Mouse (Mus musculus) frontal cortex, adult (tissue): ENCODE measurements around the gene Afmid.
A peak's percentile ranks its signal among the peaks of the same experiment; 100 is the strongest.

Experiments
- ATAC-seq: cut with Nextera tagmentation; 2 replicates; pipeline ENCODE4 v1.9.2; 2017; ENCODE audit warnings: mild to moderate bottlenecking, moderate library complexity, mixed read lengths; ENCODE audit not compliant: low TSS enrichment

Afmid gene

DNA sequence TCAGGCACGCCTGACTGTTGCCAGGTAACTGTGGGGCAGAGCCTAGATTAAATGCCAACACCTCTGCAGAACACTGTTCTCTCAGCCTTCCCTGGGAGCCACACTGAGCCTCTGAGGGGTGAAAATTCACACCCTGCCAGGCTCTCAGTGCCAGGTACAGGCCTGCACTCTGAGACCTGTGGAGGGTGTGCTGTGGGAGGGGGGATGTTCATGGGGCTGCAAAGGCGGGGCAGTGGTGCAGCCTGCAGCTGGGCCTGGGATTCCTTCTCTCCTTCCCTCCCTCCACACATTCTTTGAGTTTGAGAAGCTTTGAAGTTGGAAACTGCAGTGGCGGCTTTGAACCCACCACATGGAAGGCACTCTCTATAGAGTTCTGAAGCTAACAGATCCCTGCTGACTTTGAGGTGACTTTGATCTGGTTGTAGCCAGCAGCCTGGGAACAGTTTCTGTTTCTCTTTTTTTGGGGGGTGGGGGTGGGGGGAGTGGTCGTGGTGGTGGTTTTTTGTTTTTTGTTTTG, 31.6 kb upstream of the Afmid start:
- ATAC-seq: no peak

DNA sequence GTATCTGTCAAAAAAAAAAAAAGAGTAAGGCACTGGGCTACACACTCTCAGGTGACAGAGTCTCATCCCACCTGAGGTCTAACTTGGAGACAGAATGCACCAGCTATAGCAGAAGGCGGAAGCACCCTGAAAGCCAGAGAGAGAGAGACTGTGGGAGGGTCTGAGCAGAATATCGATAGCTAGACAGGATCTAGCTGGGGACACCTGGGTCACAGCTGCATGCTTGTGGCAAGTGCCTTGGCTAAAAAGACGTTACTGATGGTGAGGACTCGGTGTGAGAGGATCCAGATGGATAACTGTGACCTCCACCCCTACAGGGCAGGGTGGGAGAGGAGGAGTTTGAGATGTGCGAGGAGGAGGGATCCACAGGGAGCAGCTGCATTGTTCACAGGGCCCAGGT, 28.8 kb upstream of the Afmid start:
- ATAC-seq: no peak

GRCm38 (mm10) chr11:117797511-117798159, 28.1 kb upstream of the Afmid start, which contains the start of gene 6030468B19Rik:
Gene 6030468B19Rik, plus strand, starts transcription at chr11:117797660.
- ATAC-seq: no peak

DNA sequence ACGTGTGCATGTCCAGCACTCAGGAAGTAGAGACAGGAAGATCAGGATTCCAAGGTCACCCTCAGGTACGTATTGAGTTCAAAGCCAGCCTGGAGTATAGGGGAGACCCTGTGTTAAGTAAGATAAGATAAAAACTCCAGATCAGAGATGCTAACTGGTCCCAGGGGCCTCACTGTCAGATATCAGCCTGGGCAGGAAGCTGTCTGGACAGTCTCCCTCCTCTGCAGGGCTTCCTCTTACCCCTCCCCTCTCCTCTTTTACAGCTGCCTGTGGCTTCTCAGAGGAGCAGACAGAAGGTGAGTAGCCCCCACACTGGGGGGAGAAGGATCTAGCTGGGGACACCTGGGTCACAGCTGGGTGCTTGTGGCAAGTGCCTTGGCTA, 27.6 kb upstream of the Afmid start:
- ATAC-seq: no peak

DNA sequence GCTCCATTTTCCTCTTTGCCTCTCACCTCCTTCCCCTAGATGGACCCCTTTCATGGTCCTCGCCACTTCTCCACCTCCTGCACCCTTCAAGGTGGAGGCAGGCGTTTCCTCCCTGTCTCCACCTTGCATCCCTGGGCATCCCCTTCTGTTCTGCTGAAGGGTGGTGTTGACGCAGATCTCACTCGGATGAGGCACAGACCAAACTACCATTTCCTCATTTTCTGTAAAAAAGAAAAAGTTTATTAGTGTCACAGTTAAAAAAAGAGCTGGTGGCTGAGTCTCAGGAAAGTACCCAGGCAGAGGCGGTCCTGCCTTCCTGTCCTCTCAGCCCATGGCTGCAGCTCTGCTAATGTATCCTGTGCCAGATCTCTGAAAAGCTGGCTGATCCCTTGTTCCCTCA, 26.6 kb upstream of the Afmid start:
- ATAC-seq: no peak

GRCm38 (mm10) chr11:117800038-117800437, 25.7 kb upstream of the Afmid start:
- no peak for ATAC-seq

- no peak for ATAC-seq
These were observed 24.1 kb upstream of the Afmid start for GRCm38 (mm10) chr11:117801650-117802049.

DNA sequence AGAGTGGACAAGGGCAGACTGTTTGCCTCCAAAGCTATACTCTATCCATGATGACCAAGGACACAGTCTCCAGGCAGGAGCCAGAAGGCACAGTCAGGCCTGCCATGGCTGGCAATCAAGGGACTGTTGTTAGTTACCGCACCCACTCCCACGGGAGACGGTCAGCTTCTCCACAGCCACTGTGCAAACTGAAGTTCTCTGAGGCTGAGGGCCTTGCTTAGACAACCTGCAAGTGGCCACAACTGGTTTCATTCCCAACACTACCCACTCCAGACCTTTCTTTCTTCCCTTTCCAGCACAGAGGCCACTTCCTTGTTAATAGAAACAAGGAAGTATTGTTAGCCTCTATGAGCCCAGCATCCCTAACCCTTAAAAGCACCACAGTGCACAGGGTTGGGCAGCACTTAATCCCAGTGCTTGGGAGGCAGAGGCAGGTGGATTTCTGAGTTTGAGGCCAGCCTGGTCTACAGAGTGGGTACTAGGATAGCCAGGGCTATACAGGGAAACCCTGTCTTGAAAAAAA, 22.5 kb upstream of the Afmid start:
- ATAC-seq: no peak

DNA sequence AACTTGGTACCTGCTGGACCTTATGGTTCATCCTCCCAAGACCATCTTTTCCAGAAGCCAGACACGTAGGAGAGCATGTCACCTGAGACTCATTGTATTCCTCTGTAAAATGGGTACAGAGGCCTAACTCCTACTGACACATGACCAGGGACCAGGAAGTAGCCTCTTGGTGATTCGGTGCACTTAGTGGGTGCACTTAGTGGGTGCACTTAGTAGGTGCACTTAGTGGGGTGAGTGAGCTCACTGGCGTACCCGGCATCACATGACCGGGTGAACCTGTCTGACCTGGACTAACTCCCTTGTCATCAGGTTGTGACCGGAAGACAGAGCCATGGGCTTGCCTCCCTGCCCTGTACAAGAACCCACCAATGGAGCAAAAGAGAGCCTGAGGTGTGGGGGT, 18.9 kb upstream of the Afmid start:
- no peak for ATAC-seq

DNA sequence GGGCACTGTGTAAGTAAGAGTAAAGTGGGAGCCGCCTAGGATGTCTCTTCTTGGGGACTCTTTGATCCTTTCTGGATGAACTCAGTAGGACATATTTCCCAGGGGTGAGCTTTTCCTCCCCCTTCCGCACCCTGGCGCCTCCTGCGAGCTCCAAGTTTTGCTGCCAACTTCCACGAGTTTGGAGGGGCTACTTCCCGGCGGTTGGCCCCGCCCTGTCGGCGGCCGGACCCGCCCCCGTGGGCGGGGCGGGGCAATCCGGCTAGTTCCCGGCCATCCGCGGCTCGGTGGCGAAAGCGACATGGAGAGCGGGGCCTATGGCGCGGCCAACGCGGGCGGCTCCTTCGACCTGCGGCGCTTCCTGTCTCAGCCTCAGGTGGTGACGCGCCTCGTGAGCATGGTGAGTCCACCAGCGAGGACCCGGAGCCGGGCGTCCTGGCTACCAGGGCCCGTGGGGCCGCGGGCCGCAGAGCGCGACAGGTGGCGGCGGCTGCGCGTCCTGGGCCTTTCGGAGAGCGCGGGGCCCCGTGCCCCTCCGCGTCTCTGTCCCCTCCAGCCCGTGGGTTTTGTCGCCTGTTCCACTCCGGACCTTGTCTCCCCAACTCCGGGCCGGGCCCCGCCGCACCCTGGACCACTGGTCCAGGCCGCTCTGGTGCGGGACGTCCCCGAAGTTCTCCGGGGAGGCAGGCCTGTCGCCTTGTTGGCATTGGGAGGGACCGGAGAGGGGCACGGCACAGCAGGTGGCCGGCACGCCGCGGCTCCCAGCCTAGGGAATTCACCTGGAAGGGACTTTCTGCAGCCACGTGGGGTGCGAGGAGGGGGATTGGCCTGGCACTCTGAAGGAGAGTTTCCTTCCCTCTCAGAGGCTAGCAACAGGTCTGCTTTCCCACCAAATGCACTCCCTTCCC, 16.1 kb upstream of the Afmid start, which contains the start of the genes Gm20708 and Syngr2:
TSS of gene Gm20708 (plus strand) at position 262 of the 905 bp plus-strand sequence.
TSS of gene Syngr2 (plus strand) at position 262 of the 905 bp plus-strand sequence.
- ATAC-seq: no peak

DNA sequence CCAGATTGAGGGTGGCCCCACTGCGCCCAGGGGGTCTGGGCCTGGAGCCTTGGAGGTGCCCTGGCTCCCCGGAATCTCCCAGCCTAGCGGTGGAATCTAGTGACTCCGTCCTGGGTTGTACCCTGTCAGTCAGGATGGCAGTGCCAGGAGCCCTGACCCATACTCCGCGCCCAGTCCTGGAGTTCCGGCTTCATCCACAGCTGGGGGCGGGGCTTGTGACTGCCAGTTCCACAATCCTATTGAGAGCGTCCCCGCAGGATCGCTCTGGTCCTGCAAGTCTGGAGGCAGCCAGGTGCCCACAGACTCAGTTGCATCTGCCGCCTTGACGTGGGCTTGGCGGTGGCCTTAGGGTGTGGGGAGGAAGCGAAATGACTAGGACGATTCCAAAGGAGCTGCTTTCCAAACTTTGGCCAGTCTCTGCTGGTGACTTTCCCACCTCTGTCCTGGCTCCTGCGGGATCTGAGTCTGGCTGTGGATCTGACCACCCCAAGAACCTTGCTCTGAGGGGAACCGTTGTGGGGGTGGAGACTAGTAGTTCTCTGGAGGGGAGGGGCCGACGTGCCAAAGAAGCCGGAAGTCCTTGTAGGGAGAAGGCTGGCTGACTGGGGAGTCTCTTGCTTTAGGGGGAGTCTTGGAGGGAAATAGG, 15.2 kb upstream of the Afmid start:
- peak; percentile 80; the same call in 1 of the 2 replicates for ATAC-seq

DNA sequence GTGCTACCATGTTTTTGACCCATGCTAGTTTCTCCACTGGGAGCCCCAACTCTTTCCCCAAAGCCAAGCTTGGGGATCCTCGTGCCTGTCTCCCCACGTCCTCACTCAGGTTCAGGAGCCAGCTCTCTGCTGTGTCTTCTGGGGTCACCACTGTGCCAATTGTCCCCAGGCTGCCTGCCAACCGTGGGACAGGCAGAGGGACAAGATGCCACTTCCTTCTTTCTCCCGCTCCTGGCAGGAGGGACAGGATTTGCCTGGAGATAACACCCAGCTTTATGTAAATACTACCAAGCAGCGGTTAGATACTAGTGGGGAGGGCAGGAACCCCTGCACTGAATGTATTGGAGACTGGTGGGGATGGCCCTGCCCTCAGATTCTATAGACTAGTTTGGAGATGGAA, 11.9 kb upstream of the Afmid start:
- ATAC-seq: no peak

DNA sequence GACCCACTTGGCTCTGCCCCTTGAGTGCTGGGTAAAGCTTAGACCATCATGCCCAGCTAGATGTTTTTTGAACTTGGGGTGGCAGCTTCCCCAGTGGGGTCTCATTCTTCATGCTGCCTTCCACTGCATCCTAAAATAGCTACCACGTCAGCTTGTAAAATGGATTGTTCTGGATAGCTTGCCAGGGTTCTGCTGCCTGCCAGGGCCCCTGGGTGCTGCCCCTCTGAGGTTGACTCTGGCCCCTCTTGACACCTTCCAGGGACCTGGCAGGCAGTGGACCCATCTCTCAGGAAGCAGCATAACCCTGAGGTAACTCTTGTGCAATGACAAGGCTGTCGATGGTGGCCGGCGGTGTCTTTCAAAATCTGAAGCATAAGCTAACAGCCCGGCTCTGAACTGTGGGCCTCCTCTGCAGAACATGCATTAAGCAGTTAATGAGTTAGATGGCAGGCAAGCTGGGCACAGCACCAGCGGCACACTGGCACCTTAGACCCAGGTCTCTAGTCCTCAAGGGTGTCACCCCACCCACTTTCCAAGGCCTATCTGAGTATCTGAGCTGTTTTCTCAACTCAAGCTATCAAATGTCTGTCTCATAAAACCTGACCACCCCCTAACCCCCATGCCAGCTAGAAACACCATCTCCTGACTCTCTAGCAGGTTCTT, 10.9 kb upstream of the Afmid start:
- no peak for ATAC-seq

GRCm38 (mm10) chr11:117815850-117816249, 9.9 kb upstream of the Afmid start:
- peak; percentile 36; the same call in 1 of the 2 replicates for ATAC-seq

DNA sequence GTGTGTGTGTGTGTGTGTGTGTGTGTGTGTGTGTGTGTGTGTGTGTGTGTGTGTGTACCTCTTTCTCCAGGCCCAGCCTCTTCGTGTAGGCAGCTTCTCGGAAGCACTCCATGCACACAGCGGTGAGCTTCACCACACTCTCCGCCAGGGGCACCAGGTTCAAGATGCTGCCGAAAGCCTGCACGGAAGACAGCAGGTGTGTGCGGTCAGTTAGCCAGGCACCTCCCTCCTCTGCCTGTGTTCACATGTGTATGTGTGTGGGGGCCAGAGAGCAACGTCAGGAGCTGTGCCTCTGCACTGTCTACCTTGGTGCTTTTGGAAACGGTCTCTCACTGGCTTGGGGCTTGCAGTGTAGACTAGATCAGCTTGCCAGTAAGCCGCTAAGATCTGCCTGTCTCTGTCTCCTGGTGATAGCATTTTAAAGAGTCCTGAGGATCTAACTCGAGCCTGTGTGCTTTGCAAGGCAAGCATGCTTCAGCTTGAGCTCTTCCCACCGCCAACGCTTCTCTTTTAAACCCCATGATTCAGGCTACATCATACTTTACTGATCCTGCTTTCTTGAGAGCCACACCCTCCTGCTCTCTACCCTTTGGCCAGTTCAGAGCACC, 9.2 kb upstream of the Afmid start:
- peak; percentile 83 for ATAC-seq

DNA sequence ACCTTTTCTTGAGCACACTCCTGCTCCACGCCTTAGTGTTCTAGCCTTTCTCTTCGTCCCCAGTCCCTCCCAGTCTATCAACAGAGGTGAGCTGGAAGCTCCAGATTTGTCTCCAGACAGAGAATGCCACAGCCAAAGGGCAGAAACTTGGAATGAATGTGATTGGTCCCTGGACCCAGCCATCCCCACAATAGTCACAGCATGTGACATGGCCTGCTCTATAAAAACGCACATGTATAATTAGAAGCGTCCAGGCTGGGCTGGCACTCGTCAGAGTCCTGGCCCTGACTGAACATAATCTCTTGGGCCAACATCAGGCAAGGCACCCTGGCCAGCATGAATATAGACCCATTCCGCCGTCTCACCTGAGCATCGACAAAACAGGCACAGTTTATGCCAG, 6.6 kb upstream of the Afmid start:
- no peak for ATAC-seq

GRCm38 (mm10) chr11:117820173-117820572, 5.6 kb upstream of the Afmid start:
- no peak for ATAC-seq

DNA sequence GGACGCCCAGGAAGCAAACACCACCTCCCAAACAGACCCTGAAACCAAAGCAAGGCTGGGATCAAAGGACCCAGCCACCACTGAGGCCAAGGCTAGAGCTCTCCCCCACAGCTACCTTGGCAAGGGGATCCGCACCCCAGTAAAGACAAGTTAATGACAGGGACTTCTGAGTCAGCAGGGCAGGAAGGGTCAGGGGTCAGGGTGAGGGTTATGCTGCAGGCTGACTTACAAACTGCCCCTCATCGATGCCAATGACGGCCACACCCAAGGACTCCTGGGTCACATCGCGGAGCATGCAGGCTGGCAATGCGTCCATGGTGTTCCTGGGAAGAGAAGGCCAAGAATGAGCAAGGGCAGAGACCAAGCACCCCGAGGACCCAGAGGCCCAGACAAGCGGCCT, 3.9 kb upstream of the Afmid start:
- no peak for ATAC-seq

GRCm38 (mm10) chr11:117822728-117823241, 2.9 kb upstream of the Afmid start:
- ATAC-seq: no peak

DNA sequence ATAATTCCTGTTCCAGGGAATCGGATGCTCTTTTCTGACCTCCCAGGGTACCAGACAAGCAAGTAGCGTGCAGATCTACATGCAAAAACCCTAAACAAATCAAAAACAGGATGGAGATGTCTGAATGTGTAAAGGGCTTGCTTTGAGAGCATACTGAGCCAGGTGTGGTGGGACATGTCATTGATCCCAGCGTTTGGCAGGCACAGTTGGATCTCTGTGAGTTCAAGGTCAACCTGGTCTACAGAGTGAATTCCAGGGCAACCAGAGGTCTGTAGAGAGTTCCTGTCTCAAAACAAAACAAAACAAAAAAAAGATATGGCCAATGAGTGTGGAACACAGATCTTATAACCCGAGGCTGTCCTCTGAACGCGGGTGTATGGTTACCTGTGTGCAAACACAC, 2.3 kb upstream of the Afmid start:
- no peak for ATAC-seq
